Mouse (Mus musculus) kidney, adult 2 months (tissue): ENCODE results near the gene Plrg1. TPM values are rescaled to one million over a fixed set of nuclear protein-coding genes. Genes with fewer than 3 reads are reported as not detected.

ENCODE experiments used
- DNase-seq: peaks from one replicate; pipeline ENCODE4 v3.0.0; 2021
- H3K27ac ChIP-seq: fragments of 200-500 bp; 2 replicates; pipeline ENCODE4 v1.5.1; 2012; ENCODE audit warnings: low read depth, low read length, control low read depth, inconsistent platforms; ENCODE audit not compliant: insufficient read depth
- H3K27me3 ChIP-seq: fragments of 200-500 bp; replicated peaks from 2 replicates; pipeline ENCODE4 v1.6.1; 2012; ENCODE audit warnings: mild to moderate bottlenecking, moderate library complexity, low read length, inconsistent platforms; ENCODE audit not compliant: control insufficient read depth, insufficient read depth
- H3K36me3 ChIP-seq: fragments of 200-500 bp; 2 replicates; pipeline ENCODE4 v1.6.1; 2012; ENCODE audit warnings: mild to moderate bottlenecking, moderate library complexity, low read length, inconsistent platforms; ENCODE audit not compliant: control insufficient read depth, insufficient read depth
- H3K4me1 ChIP-seq: fragments of 200-500 bp; 2 replicates; pipeline ENCODE4 v1.6.1; 2011; ENCODE audit warnings: low read length; ENCODE audit not compliant: control insufficient read depth, insufficient read depth
- H3K4me3 ChIP-seq: fragments of 200-500 bp; 2 replicates; pipeline ENCODE4 v1.5.1; 2011; ENCODE audit warnings: mild to moderate bottlenecking, low read depth, low read length, control low read depth; ENCODE audit not compliant: insufficient read depth
- CTCF ChIP-seq: fragments of 200-500 bp; conservative IDR thresholded peaks from 2 replicates; pipeline ENCODE4 v1.5.1; 2011; ENCODE audit warnings: low read depth, mild to moderate bottlenecking, control low read depth, low read length, moderate library complexity, mixed read lengths; ENCODE audit not compliant: insufficient read depth, insufficient read length
- POLR2A ChIP-seq: fragments of 200-500 bp; IDR thresholded peaks from one replicate; pipeline ENCODE4 v1.6.1; 2011; ENCODE audit warnings: low read depth, low read length, control low read depth
- WGBS: fragments of 180-500 bp; shearing (Covaris S2); methylation state at CpG from one replicate; pipeline ENCODE4 v1.1.7; 2018; 5-methylcytosine and 5-hydroxymethylcytosine counted together
- polyA plus RNA-seq: library from polyadenylated mRNA; depleted of rRNA; stranded (reverse); fragments of >200 nt; gene quantifications from 2 replicates; pipeline ENCODE4 v1.2.3, GENCODE M21; 2012; rRNA removed

Gene Plrg1
- polyA plus RNA-seq = 33.1 and 33.3 TPM in 2 replicates

DNA sequence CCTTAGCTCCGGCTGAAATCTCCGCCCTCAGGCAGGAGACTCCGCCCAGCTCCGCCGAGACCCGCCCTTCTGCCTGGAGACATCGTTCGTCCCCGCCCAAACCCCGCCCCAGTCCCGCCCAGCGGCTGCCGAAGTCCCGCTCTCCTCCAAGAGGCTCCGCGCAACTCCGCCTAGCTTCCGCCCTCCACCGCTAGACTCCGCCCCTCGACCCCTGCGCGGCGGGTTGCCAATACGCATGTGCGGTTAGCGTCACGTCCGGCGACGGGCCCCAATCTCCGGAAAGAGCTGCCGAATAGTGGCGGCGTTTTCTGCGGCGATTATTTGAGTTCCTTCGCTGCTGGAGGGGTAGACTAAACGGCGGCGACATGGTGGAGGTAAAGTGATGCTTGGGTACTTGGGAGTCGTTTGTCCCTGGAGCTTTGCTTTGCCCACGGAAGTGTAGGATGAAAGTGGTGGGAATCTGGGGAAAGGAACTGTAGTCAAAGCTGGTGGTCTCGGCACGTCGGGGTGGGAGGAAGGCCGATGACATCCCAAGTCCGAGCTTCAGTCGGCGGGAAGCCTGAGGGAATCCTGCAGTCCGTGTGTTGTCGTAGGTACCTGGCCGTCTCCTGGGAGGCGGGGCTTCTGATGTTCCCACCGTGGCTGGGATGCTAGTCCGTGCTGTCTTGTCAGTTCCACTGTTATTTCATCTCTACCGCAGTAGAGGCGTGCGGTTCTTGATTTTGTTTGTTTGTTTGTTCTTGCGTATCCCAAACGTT lies at the start of gene Plrg1:
Gene Plrg1, plus strand, starts transcription at position 242 of the 758 bp plus-strand sequence.
- WGBS = under 1% methylated on average over 61 of the region's 61 CpGs
- DNase-seq = peak; percentile 98
- H3K36me3 ChIP-seq = no peaks in the 10 kb centered on the region
- peak; percentile 73 for TF ChIP-seq POLR2A
- TF ChIP-seq CTCF = no peak
- H3K4me1 ChIP-seq = no peaks in the 10 kb centered on the region
- H3K27me3 ChIP-seq = no peaks in the 10 kb centered on the region
- no peak within 1 kb of the TSS; the same call in 1 of the 2 replicates for H3K27ac ChIP-seq
- H3K4me3 ChIP-seq = peak within 1 kb of the TSS; percentile 71

DNA sequence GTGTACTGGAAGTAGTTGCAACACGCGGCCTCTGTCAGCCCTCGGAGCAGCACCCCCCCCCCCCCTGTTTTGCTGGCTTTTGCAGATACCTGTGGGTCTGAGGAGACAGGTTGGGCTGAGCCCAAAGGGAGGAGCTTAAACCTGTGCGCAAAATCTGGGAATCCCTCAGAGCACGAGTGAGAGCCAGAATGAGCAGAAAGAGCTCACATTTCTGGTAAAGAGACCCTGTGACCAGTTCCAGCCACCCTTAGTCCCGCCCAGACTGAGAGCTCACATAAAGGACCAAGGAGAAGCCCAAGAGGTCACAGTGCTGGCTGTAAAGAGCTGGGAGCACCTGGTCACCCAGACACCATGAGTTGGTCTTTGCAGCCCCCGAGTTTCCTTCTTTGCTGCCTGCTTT lies 47.8 kb upstream of the Plrg1 start, which contains the start of gene Fgg:
Gene Fgg, plus strand, starts transcription at position 168 of the 400 bp plus-strand sequence.
- TF ChIP-seq CTCF (no peak), POLR2A (no peak)
- WGBS = 35% methylated on average over 7 of the region's 7 CpGs
- Histone ChIP-seq H3K4me3 (no peak within 1 kb of the TSS), H3K36me3 (no peaks in the 10 kb centered on the region), H3K27me3 (no peaks in the 10 kb centered on the region), H3K4me1 (peaks cover 5% of the 10 kb centered on the region; the same call in 1 of the 2 replicates), H3K27ac (no peak within 1 kb of the TSS)
- DNase-seq = no peak

DNA sequence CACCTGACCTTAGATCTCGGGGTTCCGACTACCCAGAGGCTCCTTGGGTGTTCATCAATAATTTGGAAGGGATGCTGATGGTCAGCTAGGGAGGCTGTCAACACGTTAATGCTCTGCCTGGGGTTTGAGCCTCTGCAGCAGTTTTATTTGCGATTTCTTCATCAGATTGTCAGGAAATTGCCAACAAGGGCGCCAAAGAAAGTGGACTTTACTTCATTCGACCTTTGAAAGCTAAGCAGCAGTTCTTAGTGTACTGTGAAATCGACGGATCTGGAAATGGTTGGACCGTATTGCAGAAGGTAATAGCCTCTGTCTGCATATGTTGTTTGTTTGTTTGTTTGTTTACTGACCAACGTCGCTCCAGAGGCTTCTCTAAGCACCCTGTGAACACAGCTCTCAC lies 45.0 kb upstream of the Plrg1 start:
- WGBS = 49% methylated on average over 11 of the region's 11 CpGs
- Histone ChIP-seq H3K4me1 (peaks cover 5% of the 10 kb centered on the region; the same call in 1 of the 2 replicates), H3K36me3 (no peaks in the 10 kb centered on the region), H3K27me3 (no peaks in the 10 kb centered on the region), H3K27ac (peak overlapping the region; percentile 82), H3K4me3 (peak overlapping the region; percentile 40)
- peak; percentile 84 for DNase-seq
- no peak for TF ChIP-seq POLR2A
- TF ChIP-seq CTCF = no peak

DNA sequence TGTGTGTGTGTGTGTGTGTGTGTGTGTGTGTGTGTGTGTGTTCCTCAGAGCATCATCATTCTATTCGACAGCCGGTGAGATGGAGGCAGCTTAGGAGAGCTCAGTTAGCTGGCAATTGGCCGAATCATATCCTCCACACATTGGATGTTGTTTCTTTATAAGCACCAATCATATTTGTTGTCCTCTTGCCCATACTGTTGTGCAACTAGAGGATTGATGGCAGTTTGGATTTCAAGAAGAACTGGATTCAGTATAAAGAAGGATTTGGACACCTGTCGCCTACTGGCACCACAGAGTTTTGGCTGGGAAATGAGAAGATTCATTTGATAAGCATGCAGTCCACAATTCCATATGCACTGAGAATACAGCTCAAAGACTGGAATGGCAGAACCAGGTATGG lies 44.2 kb upstream of the Plrg1 start:
- Histone ChIP-seq H3K4me3 (no peak overlapping the region), H3K27me3 (no peaks in the 10 kb centered on the region), H3K36me3 (no peaks in the 10 kb centered on the region), H3K27ac (no peak overlapping the region), H3K4me1 (peaks cover 5% of the 10 kb centered on the region; the same call in 1 of the 2 replicates)
- DNase-seq = no peak
- 87% methylated on average over 4 of the region's 4 CpGs for WGBS
- no peak for TF ChIP-seq POLR2A
- TF ChIP-seq CTCF = no peak

DNA sequence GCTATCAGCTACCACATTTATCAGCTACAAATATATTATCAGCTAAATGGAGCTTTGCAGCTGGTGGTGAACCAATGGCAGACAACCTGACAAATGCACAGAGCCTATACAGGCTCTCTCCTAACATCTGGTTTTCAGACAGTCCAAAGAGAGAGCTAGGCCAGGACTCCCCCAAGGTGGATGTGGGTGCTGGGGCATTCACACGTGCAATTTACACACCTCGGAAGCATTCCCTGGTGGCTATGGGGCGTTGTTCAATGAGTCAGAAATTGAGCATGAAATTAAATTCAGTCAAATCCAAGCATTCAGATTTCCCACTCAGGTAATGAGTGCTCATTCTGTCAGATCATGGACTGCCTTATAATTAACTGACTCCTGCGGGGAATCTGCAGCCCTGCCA lies 43.8 kb upstream of the Plrg1 start:
- TF ChIP-seq CTCF (no peak), POLR2A (no peak)
- H3K36me3 ChIP-seq = no peaks in the 10 kb centered on the region
- whole genome bisulfite sequencing = 53% methylated on average over 4 of the region's 4 CpGs

DNA sequence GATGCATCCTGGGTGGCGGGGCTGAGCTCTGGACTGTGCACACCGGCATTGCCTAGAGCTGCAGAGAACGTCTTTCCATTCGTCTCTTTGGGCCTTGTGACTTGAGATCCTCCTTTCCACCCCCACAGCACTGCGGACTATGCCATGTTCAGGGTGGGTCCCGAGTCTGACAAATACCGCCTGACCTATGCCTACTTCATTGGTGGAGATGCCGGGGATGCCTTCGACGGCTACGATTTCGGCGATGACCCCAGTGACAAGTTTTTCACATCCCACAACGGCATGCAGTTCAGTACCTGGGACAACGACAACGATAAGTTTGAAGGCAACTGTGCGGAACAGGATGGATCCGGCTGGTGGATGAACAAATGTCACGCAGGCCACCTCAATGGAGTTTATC lies 42.7 kb upstream of the Plrg1 start:
- no peaks in the 10 kb centered on the region for H3K27me3 ChIP-seq
- 89% methylated on average over 19 of the region's 19 CpGs for WGBS
- H3K4me3 ChIP-seq = no peak overlapping the region
- H3K4me1 ChIP-seq = peaks cover 5% of the 10 kb centered on the region; the same call in 1 of the 2 replicates
- DNase-seq = no peak
- TF ChIP-seq POLR2A (no peak), CTCF (no peak)
- no peaks in the 10 kb centered on the region for H3K36me3 ChIP-seq
- H3K27ac ChIP-seq = no peak overlapping the region

More for the DNA sequence above, 43.8 kb upstream of the Plrg1 start:
- H3K27ac ChIP-seq = no peak overlapping the region
- no peak for DNase-seq
- H3K27me3 ChIP-seq = no peaks in the 10 kb centered on the region
- no peak overlapping the region for H3K4me3 ChIP-seq
- H3K4me1 ChIP-seq = peaks cover 5% of the 10 kb centered on the region; the same call in 1 of the 2 replicates

DNA sequence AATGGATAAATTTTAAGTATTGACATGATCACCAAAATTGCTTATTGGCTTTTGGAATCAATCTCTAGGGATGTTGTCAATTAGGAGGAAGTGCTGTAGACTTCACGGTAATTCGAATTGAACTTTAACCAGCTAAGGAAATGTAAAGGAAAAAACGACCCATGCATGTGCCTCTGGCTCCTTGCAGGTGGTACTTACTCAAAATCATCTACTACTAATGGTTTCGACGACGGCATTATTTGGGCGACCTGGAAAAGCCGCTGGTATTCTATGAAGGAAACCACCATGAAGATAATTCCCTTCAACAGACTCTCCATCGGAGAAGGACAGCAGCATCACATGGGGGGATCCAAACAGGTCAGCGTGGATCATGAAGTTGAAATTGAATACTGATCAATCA lies 41.4 kb upstream of the Plrg1 start:
- TF ChIP-seq CTCF = no peak
- no peak for TF ChIP-seq POLR2A
- no peak for DNase-seq
- peaks cover 5% of the 10 kb centered on the region; the same call in 1 of the 2 replicates for H3K4me1 ChIP-seq
- no peaks in the 10 kb centered on the region for H3K36me3 ChIP-seq
- no peak overlapping the region for H3K4me3 ChIP-seq
- 81% methylated on average over 10 of the region's 10 CpGs for WGBS
- no peak overlapping the region for H3K27ac ChIP-seq
- no peaks in the 10 kb centered on the region for H3K27me3 ChIP-seq
